Mouse (Mus musculus): ENCODE results near the gene Zfp704. TPM values are rescaled to one million over a fixed set of nuclear protein-coding genes. Genes with fewer than 3 reads are reported as not detected.

Gene Zfp704
- polyA plus RNA-seq, 1 experiment, result 1.7 TPM

GRCm38 (mm10) chr3:9400201-9400885, 209.5 kb downstream of the Zfp704 start:
- H3K27me3 ChIP-seq (ENCODE audit: control insufficient read depth, insufficient read depth, insufficient read length), result no peaks in the 10 kb centered on the region

GRCm38 (mm10) chr3:9398271-9398670, 211.6 kb downstream of the Zfp704 start:
- Histone ChIP-seq H3K27me3 (ENCODE audit: control insufficient read depth, insufficient read depth, insufficient read length) (no peaks in the 10 kb centered on the region), H3K36me3 (ENCODE audit: control insufficient read depth, insufficient read depth) (no peaks in the 10 kb centered on the region), H3K79me3 (ENCODE audit: low read depth) (no peaks in the 10 kb centered on the region), H3ac (ENCODE audit: control insufficient read depth, insufficient read length, low read depth) (no peak overlapping the region), H3K4me3 (ENCODE audit: insufficient read depth, poor library complexity, severe bottlenecking) (no peak overlapping the region), H3K79me2 (ENCODE audit: control insufficient read depth, insufficient read depth) (no peaks in the 10 kb centered on the region)
- peak; percentile 68 for TF ChIP-seq FOSL1 (IDR thresholded peaks at IDR 0.05; ENCODE audit: insufficient read depth, low read length, poor library complexity, severe bottlenecking)
- no peak for TF ChIP-seq USF1 (IDR thresholded peaks at IDR 0.05; ENCODE audit: low read depth)
- TF ChIP-seq CTCF (IDR thresholded peaks at IDR 0.05; ENCODE audit: control insufficient read depth, insufficient read depth, insufficient read length), result no peak

More at GRCm38 (mm10) chr3:9400201-9400885, 209.5 kb downstream of the Zfp704 start:
- no peak for TF ChIP-seq CTCF (IDR thresholded peaks at IDR 0.05; ENCODE audit: control insufficient read depth, insufficient read depth, insufficient read length)
- TF ChIP-seq MYOD1 (IDR thresholded peaks at IDR 0.05; ENCODE audit: control insufficient read depth, insufficient read length, low read depth), result no peak
- no peak for TF ChIP-seq FOSL1 (IDR thresholded peaks at IDR 0.05; ENCODE audit: insufficient read depth, low read length, poor library complexity, severe bottlenecking)
- TF ChIP-seq CEBPB (IDR thresholded peaks at IDR 0.05; ENCODE audit: low read depth), result no peak
- TF ChIP-seq MAX (IDR thresholded peaks at IDR 0.05), result no peak
- TF ChIP-seq USF1 (IDR thresholded peaks at IDR 0.05; ENCODE audit: low read depth), result no peak
- TF ChIP-seq MYOG (IDR thresholded peaks at IDR 0.05; ENCODE audit: control insufficient read depth, extremely low read depth, insufficient read length), result no peak
- H3K79me2 ChIP-seq (ENCODE audit: control insufficient read depth, insufficient read depth), result no peaks in the 10 kb centered on the region
- no peaks in the 10 kb centered on the region for H3K79me3 ChIP-seq (ENCODE audit: low read depth)
- H3K4me3 ChIP-seq (ENCODE audit: insufficient read depth, poor library complexity, severe bottlenecking), result no peak overlapping the region
- H3ac ChIP-seq (ENCODE audit: control insufficient read depth, insufficient read length, low read depth), result no peak overlapping the region
- H3K36me3 ChIP-seq (ENCODE audit: control insufficient read depth, insufficient read depth), result no peaks in the 10 kb centered on the region

Data from C2C12 (cell line).